Mouse (Mus musculus): Measurements from ENCODE around the gene Ddost.

Gene Ddost

DNA sequence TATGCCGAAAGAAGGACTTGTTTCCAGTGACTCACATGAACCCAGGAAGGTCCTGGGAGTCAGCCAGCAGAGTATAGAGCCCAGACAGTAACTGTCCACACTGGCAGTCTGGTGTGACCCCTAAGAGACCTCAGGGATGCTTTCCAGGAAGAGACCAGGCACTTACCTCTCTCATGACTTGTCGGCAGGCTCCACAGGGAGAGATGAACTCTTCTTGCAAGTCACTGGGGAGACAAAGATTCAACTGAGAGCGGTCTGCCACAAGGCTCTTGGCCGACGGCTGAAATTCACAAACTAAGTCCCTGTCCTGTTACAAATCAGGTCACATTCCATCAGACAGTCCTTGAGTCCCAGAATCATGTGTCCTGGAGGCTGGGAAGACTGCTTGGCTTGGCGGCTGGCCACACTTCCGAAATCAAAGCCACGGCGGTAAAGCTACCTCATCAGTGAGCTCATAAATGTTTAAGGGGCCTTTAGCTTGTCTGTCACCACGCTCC lies 38.9 kb downstream of the Ddost start:
- ChIA-PET CTCF (interaction anchor here in 3 of 4 experiments (0.7 to 1.8 kb wide), 5 partner anchors 8 to 64 kb away, joined by 3 to 13 read pairs (median 3); partner anchors contain the start of gene Pink1 (in 1 of the 3)), POLR2A (interaction anchor here in 2 of 4 experiments (1.1 to 1.2 kb wide), 2 partner anchors 18 to 38 kb away, joined by 3 to 8 read pairs; no protein-coding TSS in a partner anchor)

DNA sequence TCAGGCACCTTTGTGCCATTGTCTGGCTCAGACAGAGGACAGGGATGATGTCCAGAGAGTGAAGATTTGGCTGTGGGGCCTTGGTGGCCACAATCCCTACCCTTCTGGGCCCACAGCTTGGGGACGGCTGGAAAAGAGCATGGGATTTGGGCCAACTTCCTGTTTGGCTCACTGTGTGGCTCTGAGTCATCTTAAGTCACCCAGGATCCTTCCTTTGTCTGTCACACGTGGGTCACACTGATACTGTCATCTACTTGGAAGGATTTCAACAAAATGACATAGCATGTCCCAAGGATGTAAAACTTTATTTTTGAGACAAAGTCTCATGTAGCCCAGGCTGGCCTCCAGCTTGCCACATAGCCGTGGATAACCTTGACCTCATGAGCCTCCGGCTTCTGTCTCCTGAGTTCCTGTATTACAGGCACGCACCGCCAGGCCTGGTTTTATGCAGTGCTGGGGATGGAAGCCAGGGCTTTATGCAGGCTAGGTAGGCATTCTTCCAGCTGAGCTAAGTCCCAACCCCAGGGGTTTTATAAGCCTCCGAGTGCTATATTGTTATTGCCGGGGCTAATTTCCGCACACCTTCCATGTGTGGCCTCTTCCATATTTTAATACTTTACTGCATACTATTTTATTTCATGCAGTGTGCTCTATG lies 40.5 kb downstream of the Ddost start:
- ChIA-PET CTCF (interaction anchor here in 2 of 4 experiments (0.8 to 1.8 kb wide), 4 partner anchors 10 to 60 kb away, joined by 3 to 4 read pairs (median 3); partner anchors contain the start of gene Pink1 (in 1 of the 2)), POLR2A (interaction anchor here in 1 of 4 experiments (1.2 kb wide), 1 partner anchor 82 kb away, joined by 3 read pairs; no protein-coding TSS in a partner anchor)

DNA sequence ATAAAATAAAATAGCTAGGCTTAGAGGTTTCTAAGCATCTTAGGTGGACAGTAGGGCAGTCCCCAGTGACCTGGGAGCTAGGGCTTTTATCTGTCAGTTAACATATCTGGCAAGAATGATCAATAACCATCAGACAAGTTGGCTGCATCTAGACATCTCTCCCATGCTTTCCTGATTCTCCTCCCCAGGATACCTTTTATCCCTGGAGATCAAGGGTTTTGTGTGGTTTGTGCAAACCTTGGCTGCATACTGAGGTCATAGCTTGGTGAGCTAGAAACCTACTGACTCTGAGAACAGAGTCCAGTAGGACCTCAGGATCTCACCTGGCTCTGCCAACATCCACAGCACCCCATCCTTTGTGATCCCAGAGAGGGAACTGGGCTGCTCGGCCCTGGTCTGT lies 42.8 kb downstream of the Ddost start:
- POLR2A ChIA-PET, result interaction anchor here in 1 of 4 experiments (0.5 to 1.3 kb wide), 3 partner anchors 15 to 537 kb away, joined by 3 read pairs; no protein-coding TSS in a partner anchor
- CTCF ChIA-PET, result interaction anchor here in 1 of 4 experiments (1.2 kb wide), 1 partner anchor 12 kb away, joined by 4 read pairs; no protein-coding TSS in a partner anchor

DNA sequence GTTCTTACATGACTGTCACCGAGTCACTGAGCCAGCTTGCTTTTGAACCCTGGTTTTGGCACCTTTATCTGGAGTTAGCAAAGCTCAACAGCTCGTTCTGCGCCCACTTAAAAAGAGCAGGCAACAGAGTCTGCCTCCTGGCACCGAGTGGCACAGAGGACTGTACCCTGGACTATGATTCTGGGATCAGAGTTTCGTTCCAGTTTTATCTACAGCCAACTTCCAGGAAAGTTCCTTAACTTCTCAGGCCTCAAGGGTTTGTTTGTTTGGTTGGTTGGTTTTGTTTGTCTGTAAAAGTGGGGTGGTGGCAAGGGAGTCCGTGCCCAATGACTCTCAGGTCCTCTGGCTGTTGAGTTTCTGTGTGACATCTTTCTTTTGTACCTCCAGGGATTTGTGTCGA lies 44.2 kb downstream of the Ddost start:
- CTCF ChIA-PET, result interaction anchor here in 2 of 4 experiments (0.5 to 2.6 kb wide), 4 partner anchors 8 to 55 kb away, joined by 3 to 10 read pairs (median 4); no protein-coding TSS in a partner anchor

DNA sequence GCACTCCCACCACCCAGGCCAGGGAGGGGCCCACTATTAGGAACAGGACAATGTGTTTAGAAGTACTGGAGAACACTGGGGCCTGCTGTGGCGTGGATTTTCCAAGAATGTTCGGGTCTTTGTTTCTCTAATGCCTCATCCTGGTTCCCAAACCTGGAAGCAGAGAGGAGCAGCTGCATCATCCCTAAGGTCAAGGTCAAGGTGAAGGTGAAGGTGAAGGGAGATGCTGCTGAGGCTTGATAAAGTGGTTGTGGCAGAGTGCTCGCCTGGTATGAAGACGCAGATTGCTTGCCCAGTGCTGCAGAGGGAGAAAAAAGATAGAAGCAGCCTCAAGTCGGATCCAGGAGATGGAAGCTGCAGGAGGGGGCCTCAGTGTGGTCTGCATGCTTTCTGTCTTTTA lies 47.3 kb downstream of the Ddost start:
- CTCF ChIA-PET, result interaction anchor here in 1 of 4 experiments (1.4 kb wide), 1 partner anchor 53 kb away, joined by 3 read pairs; no protein-coding TSS in a partner anchor
- POLR2A ChIA-PET, result interaction anchor here in 1 of 4 experiments (2.0 kb wide), 1 partner anchor 10 kb away, joined by 10 read pairs; no protein-coding TSS in a partner anchor

More for the DNA sequence above, 44.2 kb downstream of the Ddost start:
- POLR2A ChIA-PET, result no interaction called here

DNA sequence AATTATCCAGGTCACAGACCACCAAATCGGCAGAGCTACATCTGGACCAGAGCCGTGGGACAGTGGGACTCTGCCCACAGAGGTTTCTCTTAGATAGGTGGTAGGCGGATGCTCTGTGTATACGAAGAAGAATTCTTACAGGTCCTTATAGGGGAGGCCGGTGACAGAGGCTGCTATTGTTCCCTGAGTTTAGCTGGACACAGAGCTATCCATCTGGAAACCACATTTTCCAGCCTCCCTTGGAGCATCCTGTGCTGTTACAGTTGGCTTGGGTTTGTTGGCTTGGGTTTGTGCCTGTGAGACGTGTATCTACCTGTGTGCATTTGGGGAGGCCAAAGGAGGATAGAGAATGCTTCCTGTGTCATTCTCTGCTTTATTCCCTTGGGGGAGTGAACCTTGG lies 48.2 kb downstream of the Ddost start:
- ChIA-PET POLR2A (interaction anchor here in 2 of 4 experiments (1.4 to 2.0 kb wide), 3 partner anchors 10 to 12 kb away, joined by 3 to 10 read pairs (median 9); no protein-coding TSS in a partner anchor), CTCF (interaction anchor here in 1 of 4 experiments (0.6 to 0.8 kb wide), 3 partner anchors 12 to 43 kb away, joined by 3 read pairs; partner anchors contain the start of gene Fam43b)

DNA sequence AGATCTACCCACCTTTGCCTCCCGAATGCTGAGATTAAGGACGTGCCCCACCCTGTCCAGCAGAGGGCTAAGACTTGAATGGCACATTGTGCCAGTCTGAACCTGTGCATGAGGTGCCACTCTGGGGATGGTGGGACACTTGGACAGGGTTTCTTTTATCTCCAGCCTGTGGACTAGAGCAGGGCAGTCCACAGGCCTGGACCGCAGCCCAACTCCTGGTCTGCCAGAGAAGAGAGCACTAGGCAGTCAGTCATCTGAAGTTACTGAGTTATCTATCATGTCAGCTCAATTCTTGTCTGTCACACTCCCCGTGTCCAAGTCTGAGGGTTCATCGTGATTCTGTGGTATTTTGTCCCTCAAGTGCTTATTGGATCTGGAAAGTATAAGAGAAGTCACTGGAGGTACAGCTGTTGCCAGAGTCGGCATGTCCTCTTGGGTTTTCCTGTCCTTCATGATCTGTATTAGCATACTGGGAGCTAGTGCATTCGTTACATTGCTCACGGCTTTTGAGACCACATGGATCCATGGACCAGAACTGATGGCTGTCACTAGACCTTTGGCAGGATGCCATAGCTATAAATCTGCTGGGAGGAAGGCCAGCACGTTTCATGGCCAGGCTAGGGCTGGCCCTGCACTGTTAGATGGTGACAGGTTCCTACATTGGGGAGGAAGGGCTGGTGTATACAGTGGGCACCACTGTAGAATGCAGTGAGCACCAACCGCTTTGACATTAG lies 49.1 kb downstream of the Ddost start:
- POLR2A ChIA-PET, result interaction anchor here in 3 of 4 experiments (0.6 to 2.0 kb wide), 5 partner anchors 9 to 130 kb away, joined by 3 to 10 read pairs (median 5); no protein-coding TSS in a partner anchor

DNA sequence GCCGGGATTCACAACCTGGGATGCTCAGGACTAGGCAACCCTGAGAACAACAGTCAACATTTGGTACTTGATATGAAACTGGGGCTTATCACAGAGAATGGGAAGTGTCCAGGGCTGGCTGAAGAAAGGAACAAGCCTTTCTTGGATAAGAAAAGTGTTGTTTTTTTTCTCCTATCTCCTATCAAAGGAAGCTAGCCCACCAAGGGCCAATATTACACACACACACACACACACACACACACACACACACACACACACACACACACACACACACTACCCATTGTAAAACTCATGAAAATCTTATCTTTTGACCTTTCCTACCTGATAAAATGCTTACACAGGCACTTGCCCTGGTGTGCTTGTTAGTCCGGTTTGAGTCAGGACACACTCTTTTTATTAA lies 51.0 kb downstream of the Ddost start:
- ChIA-PET CTCF (interaction anchor here in 2 of 4 experiments (1.2 to 1.5 kb wide), 2 partner anchors 15 kb away, joined by 4 to 5 read pairs; no protein-coding TSS in a partner anchor), POLR2A (interaction anchor here in 1 of 4 experiments (1.2 kb wide), 1 partner anchor 26 kb away, joined by 3 read pairs; no protein-coding TSS in a partner anchor)

More for the DNA sequence above, 49.1 kb downstream of the Ddost start:
- CTCF ChIA-PET, result interaction anchor here in 1 of 4 experiments (0.8 to 1.1 kb wide), 2 partner anchors 13 to 35 kb away, joined by 3 read pairs; no protein-coding TSS in a partner anchor

DNA sequence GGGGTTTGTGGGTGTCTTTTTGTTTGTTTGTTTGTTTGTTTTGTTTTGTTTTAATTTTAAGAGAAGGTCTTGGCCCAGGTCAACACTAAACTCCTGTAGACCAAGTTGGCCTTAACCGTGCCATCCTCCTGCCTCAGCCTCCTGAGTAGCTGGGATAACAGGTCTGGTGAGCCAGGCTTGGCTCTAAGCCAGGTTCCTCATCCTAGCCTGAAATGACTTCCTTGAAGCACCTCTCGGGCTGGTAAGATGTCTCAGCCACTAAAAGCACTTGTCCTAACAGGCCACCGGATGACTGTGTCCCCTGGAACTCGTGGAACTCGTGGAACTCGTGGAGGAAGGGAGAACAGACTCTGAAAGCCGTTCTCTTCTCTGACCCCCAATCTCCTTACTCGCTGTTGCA lies 51.6 kb downstream of the Ddost start:
- POLR2A ChIA-PET, result interaction anchor here in 1 of 4 experiments (1.2 kb wide), 1 partner anchor 26 kb away, joined by 3 read pairs; no protein-coding TSS in a partner anchor
- CTCF ChIA-PET, result interaction anchor here in 1 of 4 experiments (0.6 to 1.2 kb wide), 3 partner anchors 16 to 520 kb away, joined by 5 to 7 read pairs (median 5); no protein-coding TSS in a partner anchor

DNA sequence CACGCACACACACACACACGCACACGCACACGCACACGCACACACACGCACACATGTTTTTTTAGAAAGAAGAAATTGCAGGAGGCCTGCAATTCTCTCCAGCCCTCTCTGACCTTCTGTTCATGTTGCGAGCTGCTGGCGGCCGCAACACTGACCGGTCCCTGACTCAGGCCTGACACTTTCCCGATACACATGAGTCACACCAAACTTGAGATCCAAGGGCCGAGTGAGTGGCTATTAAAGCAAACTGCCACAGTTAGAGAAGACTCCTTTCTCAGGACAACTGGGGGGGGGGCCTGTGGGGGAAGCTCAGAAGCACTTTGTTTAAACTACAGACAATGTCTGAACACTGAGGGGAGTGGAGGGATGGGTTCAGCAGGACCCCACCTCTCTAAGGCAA lies 52.0 kb downstream of the Ddost start:
- ChIA-PET CTCF (interaction anchor here in 1 of 4 experiments (0.6 to 0.8 kb wide), 2 partner anchors 392 to 521 kb away, joined by 5 to 7 read pairs; no protein-coding TSS in a partner anchor), POLR2A (interaction anchor here in 1 of 4 experiments (1.2 kb wide), 1 partner anchor 27 kb away, joined by 3 read pairs; no protein-coding TSS in a partner anchor)

DNA sequence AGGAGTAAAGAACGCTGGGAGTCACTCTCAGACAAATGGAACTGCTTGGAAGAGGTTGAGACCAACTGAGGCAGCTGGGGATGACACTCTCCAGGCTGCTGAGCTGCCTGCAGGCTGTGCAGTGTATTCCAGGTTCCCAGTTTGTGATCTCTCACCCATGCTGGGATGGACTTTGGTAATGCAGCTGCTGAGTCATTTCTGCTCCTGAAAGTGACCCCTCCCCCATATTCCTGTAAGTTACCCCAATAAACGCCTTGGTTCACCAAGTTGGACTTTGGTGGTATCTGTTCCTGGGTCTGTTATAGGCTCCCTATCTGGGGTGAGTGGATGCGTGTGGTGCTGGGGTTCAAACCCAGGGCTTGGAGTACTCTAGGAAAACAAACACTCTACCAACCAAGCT lies 53.6 kb downstream of the Ddost start:
- ChIA-PET CTCF (interaction anchor here in 3 of 4 experiments (0.6 to 2.8 kb wide), 4 partner anchors 9 to 881 kb away, joined by 3 to 13 read pairs (median 7); no protein-coding TSS in a partner anchor), POLR2A (interaction anchor here in 3 of 4 experiments (0.6 kb wide), 4 partner anchors 220 to 1619 kb away, joined by 3 to 5 read pairs (median 4); no protein-coding TSS in a partner anchor)

DNA sequence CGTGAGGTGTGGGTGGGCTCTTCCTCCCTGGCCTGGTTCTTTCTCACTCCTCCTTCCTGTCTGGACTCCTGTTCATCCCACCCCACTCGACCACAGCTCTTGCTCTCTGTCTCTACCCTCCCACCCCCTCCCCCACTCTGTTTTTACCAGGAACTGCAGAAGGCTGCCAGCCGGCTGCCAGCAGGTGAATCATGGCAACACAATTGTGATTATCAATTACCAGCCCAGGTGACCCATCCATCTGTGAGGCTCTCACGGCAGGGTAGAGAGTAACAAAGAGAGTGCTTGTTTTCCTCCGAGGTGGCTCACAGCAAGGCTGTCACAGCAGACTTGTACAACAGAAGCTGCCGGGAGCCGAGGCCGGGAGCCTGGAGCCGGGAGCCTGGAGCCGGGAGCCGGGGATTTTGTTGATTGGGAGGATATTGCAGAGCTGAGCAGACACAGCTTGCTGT lies 56.9 kb downstream of the Ddost start:
- POLR2A ChIA-PET, result interaction anchor here in 3 of 4 experiments (0.5 to 2.5 kb wide), 13 partner anchors 8 to 767 kb away, joined by 3 to 10 read pairs (median 4); partner anchors contain the start of genes Pink1 (in 1 of the 3) and Usp48 (in 1 of the 3)
- CTCF ChIA-PET, result interaction anchor here (0.6 to 2.6 kb wide), 10 partner anchors 12 to 1669 kb away, joined by 3 to 7 read pairs (median 4); partner anchors contain the start of gene Pink1 (in 1 of the 4)
